Mouse (Mus musculus): ENCODE results near the gene Esyt1.
"Not testable (repeated sequence)": the region's sequence is repeated elsewhere in the genome, so short reads cannot be mapped to it uniquely, and the experiment has no call there.

Esyt1 gene

DNA sequence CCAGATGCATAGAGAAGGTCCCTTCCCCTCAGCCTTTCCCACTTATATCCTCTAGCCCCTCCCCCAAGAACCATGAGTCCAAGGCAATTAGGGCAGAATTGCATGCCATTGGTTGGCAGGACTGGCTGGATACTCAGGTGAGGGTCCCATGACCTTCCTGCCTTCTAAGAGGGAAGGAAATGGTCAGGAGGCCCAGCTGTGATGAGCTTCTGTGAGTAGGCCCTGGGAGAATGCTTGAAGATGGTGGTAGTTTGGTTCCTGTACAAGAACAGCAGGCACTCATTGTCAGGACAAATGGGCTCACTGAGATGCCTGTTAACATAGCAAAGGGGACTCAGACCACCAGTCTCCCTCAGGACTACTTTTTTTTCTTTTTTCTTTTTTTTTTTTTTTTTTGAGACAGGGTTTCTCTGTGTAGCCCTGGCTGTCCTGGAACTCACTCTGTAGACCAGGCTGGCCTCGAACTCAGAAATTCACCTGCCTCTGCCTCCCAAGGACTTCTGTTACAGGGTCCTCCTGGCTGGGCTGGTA, 12.7 kb upstream of the Esyt1 start:
- no peak for DNase-seq (ENCODE audit: low read depth, low spot score)

DNA sequence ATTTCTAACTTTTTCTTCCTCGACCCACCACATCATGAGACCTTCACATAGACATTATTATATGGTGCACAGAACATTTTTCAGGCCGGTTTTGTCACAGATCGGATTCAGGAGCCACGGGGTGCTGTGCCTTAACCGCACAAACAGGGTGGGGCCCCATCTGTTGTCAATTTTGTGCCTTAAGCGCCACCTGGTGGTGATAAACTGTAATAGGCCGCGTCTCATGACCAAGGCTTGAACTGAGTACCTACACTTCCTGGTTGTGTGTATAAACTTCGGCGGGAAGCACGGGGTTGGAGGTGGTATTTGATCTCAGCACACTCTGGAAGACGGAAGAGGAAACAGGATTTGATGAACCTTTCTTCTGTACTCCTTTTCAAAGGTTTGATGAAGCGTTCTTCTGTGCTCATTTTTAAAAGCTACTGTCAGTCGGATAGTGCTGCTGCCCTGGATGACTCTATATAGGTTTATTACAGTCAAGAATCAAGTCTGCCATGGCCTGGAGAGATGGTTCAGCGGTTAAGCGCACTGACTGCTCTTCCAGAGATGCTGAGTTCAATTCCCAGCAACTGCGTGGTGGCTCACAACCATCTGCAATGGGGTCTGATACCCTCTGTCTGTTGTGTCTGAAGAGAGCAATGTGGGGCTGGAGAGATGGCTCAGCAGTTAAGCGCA, 10.7 kb upstream of the Esyt1 start:
- peak; percentile 77 for DNase-seq (ENCODE audit: low read depth, low spot score)

GRCm38 (mm10) chr10:128535624-128536265, 10.1 kb upstream of the Esyt1 start:
- DNase-seq (ENCODE audit: low read depth, low spot score), result no peak

DNA sequence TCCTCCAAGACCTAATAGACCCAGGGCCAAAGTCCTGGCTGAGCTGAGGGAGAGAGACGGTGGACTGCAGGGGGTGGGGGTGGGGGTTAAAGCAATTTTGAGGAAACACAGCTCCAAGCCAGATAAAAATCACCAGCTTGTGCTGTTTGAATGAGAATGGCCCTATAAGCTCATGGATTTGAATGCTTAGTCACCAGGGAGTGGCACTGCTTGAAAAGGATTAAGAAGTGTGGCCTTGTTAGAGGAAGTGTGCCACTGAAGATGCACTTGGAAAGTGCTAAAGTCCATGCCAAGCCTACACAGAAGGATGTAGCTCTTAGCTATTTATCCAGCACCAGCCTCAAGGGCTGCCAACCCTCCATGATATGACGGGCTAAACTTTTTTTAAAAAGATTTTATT, 9.5 kb upstream of the Esyt1 start:
- no peak for DNase-seq (ENCODE audit: low read depth, low spot score)

GRCm38 (mm10) chr10:128526366-128527356, 990 bp upstream of the Esyt1 start:
- no peak for DNase-seq (ENCODE audit: low read depth, low spot score)

- no peak for DNase-seq (ENCODE audit: low read depth, low spot score)
Measured at GRCm38 (mm10) chr10:128524732-128525662, 674 bp downstream of the Esyt1 start.

- DNase-seq (ENCODE audit: low read depth, low spot score), result no peak
Measured at GRCm38 (mm10) chr10:128524111-128524731, 1.4 kb downstream of the Esyt1 start.

DNA sequence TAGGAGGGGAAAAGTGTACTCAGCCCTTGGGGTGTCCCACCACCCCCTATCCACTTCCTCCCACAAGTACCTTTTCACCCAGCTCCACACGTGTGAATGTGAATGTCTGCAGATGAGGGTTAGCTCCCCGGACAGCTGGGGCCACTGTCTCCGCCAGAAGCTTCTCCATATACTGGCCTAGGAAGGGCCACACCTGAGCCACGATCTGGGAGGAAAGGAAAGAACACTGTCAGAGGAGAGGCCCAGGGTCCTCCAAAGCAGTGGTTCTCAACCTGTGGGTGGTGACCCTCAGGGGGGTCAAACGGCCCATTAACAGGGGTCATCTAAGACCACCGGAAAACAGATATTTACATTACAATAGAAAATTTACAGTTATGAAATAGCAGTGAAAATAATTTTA, 3.3 kb downstream of the Esyt1 start:
- DNase-seq (ENCODE audit: low read depth, low spot score), result no peak

DNA sequence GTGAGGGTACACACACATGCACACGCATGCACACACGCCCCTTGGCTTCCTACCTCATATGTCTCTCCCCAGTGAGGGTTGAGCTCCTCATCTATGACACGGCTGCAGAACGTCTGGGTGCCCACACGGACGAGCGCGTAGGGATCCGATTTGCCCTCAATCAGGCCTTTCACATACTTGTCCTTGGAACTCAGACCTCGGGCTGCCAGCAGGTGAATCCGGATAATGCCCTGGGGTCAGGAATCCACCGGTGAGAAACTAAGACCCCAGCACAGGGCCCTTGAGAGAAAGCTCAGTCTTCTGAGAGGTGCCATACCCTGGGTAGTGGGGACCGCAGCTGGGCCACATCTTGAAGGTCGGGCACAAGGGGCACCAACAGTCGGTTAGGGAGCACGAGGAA, 5.1 kb downstream of the Esyt1 start:
- no peak for DNase-seq (ENCODE audit: low read depth, low spot score)

GRCm38 (mm10) chr10:128518833-128519232, 6.8 kb downstream of the Esyt1 start:
- no peak for DNase-seq (ENCODE audit: low read depth, low spot score)

- no peak for DNase-seq (ENCODE audit: low read depth, low spot score)
Measured at GRCm38 (mm10) chr10:128516677-128517076, 9.0 kb downstream of the Esyt1 start.

DNA sequence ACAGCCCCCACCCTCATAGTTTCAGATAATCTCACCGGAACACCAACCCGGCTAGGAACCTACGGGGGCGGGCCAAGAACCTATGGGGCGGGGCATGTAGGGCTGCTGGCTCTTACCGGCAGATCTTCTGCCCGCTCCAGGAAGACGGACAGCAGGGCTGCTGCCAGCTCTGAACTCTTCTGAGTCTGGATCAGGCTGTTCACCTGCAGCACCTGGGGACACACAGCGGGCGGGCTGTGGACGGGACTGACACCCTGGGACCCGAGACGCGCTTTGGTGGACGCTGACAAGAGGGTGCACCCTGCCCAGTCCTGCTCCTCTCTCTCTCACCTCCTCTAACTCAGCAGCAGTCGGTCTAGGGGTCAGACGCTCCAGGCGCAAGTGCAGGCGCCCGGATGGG, 9.6 kb downstream of the Esyt1 start:
- no peak for DNase-seq (ENCODE audit: low read depth, low spot score)

DNA sequence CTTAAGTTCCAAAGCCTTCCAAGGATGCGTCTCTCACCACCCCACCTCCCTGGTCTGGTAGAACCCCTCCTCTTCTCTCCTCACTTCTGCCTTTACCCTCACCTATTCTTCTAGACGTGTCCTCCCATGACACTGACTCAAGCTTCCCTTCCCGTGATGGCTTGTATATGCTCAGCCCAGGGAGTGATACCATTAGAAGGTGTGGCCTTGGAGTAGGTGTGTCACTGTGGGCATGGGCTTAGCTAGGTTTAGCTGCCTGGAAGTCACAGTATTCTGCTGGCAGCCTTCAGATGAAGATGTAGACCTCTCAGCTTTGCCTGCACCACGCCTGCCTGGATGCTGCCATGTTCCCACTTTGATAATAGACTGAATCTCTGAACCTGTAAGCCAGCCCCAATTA, 10.6 kb downstream of the Esyt1 start:
- no peak for DNase-seq (ENCODE audit: low read depth, low spot score)

- no peak for DNase-seq (ENCODE audit: low read depth, low spot score)
Measured at GRCm38 (mm10) chr10:128511761-128512160, 13.9 kb downstream of the Esyt1 start.

DNA sequence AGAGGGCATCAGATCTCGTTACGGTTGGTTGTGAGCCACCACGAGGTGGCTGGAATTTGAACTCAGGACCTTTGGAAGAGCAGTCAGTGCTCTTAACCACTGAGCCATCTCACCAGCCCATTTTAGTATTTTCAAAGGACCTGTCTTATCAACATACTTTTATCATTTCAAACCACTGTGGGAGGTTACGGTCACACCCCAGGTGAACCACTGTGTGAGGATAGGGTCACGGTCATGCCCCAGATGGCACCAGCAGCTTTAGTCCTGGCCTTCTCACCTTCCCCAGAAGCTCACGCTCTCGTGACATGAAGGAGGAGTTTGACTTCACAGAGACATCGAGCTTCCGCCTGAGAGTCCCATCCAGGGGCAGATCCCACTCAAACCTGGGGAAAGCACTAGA, 14.5 kb downstream of the Esyt1 start:
- DNase-seq (ENCODE audit: low read depth, low spot score), result no peak

DNA sequence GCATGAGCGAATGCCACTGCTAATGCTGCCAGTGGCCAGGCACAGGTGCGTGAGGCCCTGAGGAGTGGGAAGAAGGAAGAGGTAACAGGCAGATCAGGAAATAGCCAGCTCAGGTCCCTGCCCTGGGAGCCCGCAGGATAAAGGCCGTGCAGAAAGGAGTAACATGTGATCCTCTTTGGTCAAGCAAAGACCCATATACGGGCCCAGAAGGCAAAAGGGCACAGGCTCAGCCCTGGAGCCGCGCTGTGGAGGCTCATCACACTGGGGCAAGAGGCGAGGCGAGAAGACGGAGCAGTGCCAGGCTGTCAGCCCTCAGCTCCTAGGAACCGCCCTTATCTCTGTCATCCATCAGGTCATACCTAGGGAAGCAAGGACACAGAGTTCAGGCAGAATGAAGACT, 15.4 kb downstream of the Esyt1 start:
- DNase-seq (ENCODE audit: low read depth, low spot score), result no peak

DNA sequence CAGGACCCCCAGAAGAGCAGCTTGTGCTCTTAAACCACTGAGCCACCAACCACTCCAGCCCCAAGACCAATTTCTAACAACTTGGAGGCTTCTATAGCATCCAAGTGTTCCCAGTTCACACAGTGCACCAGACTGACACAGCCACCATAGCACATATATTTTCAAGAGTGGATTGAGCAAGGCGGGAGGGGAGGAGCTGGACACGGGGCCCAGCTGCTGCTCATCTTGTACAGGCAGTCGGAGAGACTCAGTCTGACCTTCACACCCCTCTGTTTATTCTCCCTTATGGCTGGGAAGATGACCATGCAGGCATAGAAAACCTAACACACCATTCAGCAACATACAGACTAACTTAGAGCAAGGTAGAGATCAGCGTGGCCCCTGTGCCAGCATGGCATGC, 15.8 kb downstream of the Esyt1 start:
- DNase-seq (ENCODE audit: low read depth, low spot score), result no peak

DNA sequence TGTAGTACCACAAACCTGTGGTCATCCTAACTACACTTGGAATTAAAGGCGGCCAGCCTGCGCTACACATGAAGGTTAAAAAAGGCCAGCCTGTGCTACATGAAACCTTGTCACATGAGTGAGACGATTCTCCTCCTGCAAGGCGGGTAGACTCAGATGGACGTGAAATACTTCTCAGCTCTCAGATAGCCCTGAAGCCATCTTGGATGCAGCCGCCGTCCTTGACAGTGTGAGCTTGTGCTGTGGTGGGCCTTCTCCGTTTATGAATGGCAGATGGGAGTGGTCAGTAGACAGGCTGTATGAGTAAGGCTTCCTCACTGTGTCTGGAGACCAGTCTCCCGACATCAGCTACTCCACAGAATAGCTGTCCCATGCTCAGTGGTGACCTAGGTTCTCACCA, 16.5 kb downstream of the Esyt1 start:
- no peak for DNase-seq (ENCODE audit: low read depth, low spot score)

- DNase-seq (ENCODE audit: low read depth, low spot score), result no peak
Measured at GRCm38 (mm10) chr10:128508260-128508659, 17.4 kb downstream of the Esyt1 start.

DNA sequence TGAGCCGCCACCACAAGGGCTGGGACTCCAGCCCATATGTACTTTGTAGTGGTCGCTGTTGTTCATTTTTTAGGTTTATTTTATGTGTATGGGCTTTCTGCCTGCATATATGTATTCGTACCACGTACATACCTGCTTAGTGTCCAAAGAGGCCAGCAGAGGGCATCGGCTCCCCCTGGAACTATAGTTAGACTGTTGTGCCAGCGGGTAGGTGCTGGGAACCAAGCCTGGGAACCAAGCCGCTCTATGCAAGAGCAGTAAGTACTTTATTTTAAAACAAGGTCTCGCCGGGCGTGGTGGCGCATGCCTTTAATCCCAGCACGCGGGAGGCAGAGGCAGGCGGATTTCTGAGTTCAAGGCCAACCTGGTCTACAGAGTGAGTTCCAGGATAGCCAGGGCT, 19.7 kb downstream of the Esyt1 start:
- DNase-seq (ENCODE audit: low read depth, low spot score), result no peak

DNA sequence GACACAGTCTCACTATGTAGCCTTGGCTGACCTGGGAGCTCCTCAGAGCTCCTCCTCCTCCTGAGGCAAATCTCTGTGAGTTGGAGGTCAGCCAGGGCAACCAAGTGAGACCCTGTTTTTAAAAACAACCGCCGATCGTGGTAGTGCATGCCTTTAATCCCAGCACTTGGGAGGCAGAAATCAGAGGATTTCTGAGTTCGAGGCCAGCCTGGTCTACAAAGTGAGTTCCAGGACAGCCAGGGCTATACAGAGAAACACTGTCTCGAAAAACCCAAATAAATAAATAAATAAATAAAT, 20.4 kb downstream of the Esyt1 start:
- not testable (repeated sequence) for DNase-seq (ENCODE audit: low read depth, low spot score)

All from WW6 (cell line).